In genomic region chr3:120854322-120854721, GRCm38 (mm10) we compare ENCODE assay signal across 25 mouse cellular contexts.
"Had no signal": no experiment of that assay in that cellular context is flagged by ENCODE, and none has a peak within 500 bp of the region (broad histone marks: within the 10 kb centered on the region; RNA-seq: fewer than 3 reads in every experiment).

No protein-coding gene starts in this region.

- ATAC-seq: forebrain, postnatal 0 days; hindbrain, postnatal 0 days; intestine, embryonic 16.5 days had no signal

- H3K4me1 ChIP-seq: heart, embryonic 10.5 days; heart, embryonic 13.5 days; heart, embryonic 15.5 days; hindbrain, embryonic 13.5 days; hindbrain, embryonic 15.5 days; kidney, embryonic 15.5 days; limb, embryonic 13.5 days had no signal

- DNase-seq: forebrain, postnatal 0 days; gastrocnemius, postnatal 14 days; gastrocnemius, postnatal 36 days; heart, adult 18-20 months; heart, postnatal 14 days; heart, postnatal 36 days; kidney, adult 11 months; kidney, adult 2 months; kidney, adult 9 months; kidney, postnatal 14 days; kidney, postnatal 36 days; layer of hippocampus, adult 9-11 months; layer of hippocampus, postnatal 36 days; left cerebral cortex, postnatal 4 days had no signal

- H3K9me3 ChIP-seq: heart, embryonic 10.5 days; heart, embryonic 13.5 days; heart, embryonic 15.5 days; hindbrain, embryonic 13.5 days; hindbrain, embryonic 15.5 days; kidney, embryonic 15.5 days; limb, embryonic 13.5 days; limb, embryonic 15.5 days had no signal

- H3K27ac ChIP-seq: heart, embryonic 10.5 days; heart, embryonic 13.5 days; heart, embryonic 15.5 days; hindbrain, embryonic 13.5 days; hindbrain, embryonic 15.5 days; hindbrain, postnatal 0 days; kidney, embryonic 15.5 days; kidney, postnatal 0 days; limb, embryonic 13.5 days; limb, embryonic 15.5 days had no signal

- H3K9ac ChIP-seq: forebrain, postnatal 0 days; heart, embryonic 13.5 days; heart, embryonic 15.5 days; hindbrain, embryonic 13.5 days; hindbrain, embryonic 15.5 days; kidney, embryonic 15.5 days; limb, embryonic 13.5 days; limb, embryonic 15.5 days had no signal

- H3K27me3 ChIP-seq: heart, embryonic 13.5 days; heart, embryonic 15.5 days; hindbrain, embryonic 13.5 days; hindbrain, embryonic 15.5 days; kidney, embryonic 15.5 days; limb, embryonic 13.5 days; limb, embryonic 15.5 days had no signal

- H3K36me3 ChIP-seq: heart, embryonic 10.5 days; heart, embryonic 13.5 days; heart, embryonic 15.5 days; hindbrain, embryonic 13.5 days; hindbrain, embryonic 15.5 days; kidney, embryonic 15.5 days; limb, embryonic 13.5 days; limb, embryonic 15.5 days had no signal

- H3K4me2 ChIP-seq: heart, embryonic 13.5 days; heart, embryonic 15.5 days; hindbrain, embryonic 13.5 days; hindbrain, embryonic 15.5 days; kidney, embryonic 15.5 days; limb, embryonic 13.5 days; limb, embryonic 15.5 days had no signal

- H3K4me3 ChIP-seq: heart, embryonic 10.5 days; heart, embryonic 13.5 days; heart, embryonic 15.5 days; hindbrain, embryonic 13.5 days; hindbrain, embryonic 15.5 days; kidney, embryonic 15.5 days; limb, embryonic 13.5 days; limb, embryonic 15.5 days had no signal
